Mouse (Mus musculus) heart, embryonic 10.5 days (tissue): ENCODE data around the gene Ddx58. TPM values are rescaled to one million over a fixed set of nuclear protein-coding genes. Genes with fewer than 3 reads are reported as not detected.

Source experiments
- DNase-seq: peaks from one replicate; pipeline ENCODE4 v3.0.0-alpha.2; 2017; ENCODE audit warnings: low spot score
- H3K27ac ChIP-seq: fragments of 300-500 bp; sonication (generic); 2 replicates; pipeline ENCODE4 v1.5.1; 2016; ENCODE audit warnings: mild to moderate bottlenecking
- H3K27me3 ChIP-seq: fragments of 300-500 bp; sonication (generic); 2 replicates; pipeline ENCODE4 v1.6.1; 2016; ENCODE audit warnings: mild to moderate bottlenecking; ENCODE audit not compliant: poor library complexity, insufficient read depth, severe bottlenecking
- H3K36me3 ChIP-seq: fragments of 300-500 bp; sonication (generic); 2 replicates; pipeline ENCODE4 v1.6.1; 2016; ENCODE audit warnings: mild to moderate bottlenecking, moderate library complexity
- H3K4me1 ChIP-seq: fragments of 300-500 bp; sonication (generic); 2 replicates; pipeline ENCODE4 v1.6.1; 2016; ENCODE audit warnings: mild to moderate bottlenecking
- H3K4me3 ChIP-seq: fragments of 300-500 bp; sonication (generic); 2 replicates; pipeline ENCODE4 v1.5.1; 2016; ENCODE audit warnings: mild to moderate bottlenecking, moderate library complexity
- H3K9me3 ChIP-seq: fragments of 300-500 bp; sonication (generic); 2 replicates; pipeline ENCODE4 v1.6.1; 2016; ENCODE audit warnings: mild to moderate bottlenecking, moderate library complexity
- WGBS: fragments of 180-500 bp; shearing (Covaris S2); methylation state at CpG from one replicate; pipeline ENCODE4 v1.1.7; 2016; 5-methylcytosine and 5-hydroxymethylcytosine counted together
- polyA plus RNA-seq: library from polyadenylated mRNA; unstranded; fragments of >200 nt; fragmentation: Nextera tagmentation; extraction: Ambion mirVana; gene quantifications from 2 replicates; pipeline ENCODE4 v1.2.1, GENCODE M21; 2016

Gene Ddx58
- polyA plus RNA-seq, 1 experiment from 2014 or later, result 3.8 TPM

DNA sequence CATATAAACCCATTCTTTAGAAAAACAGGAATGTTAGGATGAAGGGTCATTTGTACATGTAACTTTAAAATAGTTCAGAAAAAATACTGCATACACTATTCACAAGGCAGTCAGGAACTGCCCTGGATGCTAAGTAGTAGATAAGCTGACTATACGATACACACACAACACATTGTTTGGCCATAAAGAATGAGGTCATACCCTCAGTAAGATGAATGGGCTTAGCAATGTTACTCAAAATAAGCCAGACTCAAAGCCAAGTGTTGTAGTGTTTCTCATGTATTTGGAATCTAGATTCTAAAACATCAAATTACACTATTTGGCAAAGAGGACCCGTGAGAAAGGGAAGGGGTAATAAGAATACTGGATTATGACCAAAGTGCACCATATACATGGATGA, 14.1 kb upstream of the Ddx58 start:
- Histone ChIP-seq H3K27me3 (no peaks in the 10 kb centered on the region), H3K4me1 (no peaks in the 10 kb centered on the region), H3K36me3 (peaks cover 10% of the 10 kb centered on the region), H3K27ac (no peak overlapping the region), H3K9me3 (no peaks in the 10 kb centered on the region), H3K4me3 (no peak overlapping the region)
- WGBS, result 78% methylated on average over 2 of the region's 2 CpGs
- DNase-seq, result no peak

DNA sequence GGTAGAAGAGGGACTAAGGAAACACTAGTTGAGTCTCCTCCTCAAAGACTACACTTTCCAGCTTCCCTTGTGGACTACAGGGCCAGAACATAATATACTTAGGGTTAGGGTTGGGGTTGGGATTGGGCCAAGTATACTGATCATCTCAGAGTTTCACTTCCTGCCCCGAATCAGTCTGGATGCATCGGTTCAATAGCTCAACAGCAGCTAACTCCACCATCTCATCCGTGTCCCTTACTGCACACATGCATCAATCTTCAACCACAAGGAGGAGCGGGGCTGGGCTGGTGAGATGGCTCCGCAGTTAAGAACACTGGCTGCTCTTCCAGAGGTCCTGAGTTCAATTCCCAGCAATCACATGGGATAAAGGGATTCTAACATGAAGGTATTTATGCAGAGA, 11.4 kb upstream of the Ddx58 start:
- H3K4me3 ChIP-seq, result no peak overlapping the region
- H3K9me3 ChIP-seq, result no peaks in the 10 kb centered on the region
- no peaks in the 10 kb centered on the region for H3K4me1 ChIP-seq
- no peaks in the 10 kb centered on the region for H3K36me3 ChIP-seq
- no peak for DNase-seq
- H3K27me3 ChIP-seq, result no peaks in the 10 kb centered on the region
- WGBS, result 94% methylated on average over 5 of the region's 5 CpGs
- no peak overlapping the region for H3K27ac ChIP-seq

DNA sequence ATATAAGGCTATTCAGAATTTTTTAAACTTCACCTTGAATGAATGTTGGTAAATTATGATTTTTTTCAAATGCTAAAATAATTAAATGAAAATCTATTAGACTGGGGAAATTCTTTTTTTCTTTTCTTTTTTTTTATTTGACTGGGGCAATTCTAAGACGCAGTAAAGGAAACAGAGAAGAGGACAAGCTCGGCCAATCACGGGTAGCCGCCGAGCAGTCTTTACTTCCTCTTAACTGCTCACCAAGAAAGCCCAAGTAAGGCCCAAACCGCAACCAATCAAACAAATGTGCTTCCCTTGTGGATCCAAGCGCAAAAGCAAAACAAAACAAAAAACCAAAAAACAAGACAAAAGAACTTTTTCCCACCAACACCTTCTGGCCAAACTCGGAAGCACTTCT, 4.4 kb upstream of the Ddx58 start:
- 85% methylated on average over 8 of the region's 8 CpGs for WGBS
- DNase-seq, result no peak

DNA sequence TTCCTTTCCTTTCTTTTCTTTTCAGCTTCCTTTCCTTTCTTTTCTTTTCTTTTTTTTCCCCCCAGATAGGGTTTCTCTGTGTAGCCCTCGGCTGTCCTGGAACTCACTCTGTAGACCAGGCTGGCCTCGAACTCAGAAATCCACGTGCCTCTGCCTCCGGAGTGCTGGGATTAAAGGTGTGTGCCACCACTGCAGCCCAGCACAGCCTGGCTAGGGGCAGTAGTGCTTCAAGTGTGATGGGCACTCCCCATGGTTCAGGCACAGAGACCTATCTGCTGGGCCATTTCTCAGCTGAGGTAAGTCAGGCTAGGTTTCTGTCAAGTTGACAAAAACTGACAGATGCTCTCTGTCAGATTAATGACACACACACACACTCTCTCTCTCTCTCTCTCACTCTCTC, 3.4 kb upstream of the Ddx58 start:
- Histone ChIP-seq H3K27ac (no peak overlapping the region), H3K27me3 (no peaks in the 10 kb centered on the region), H3K9me3 (no peaks in the 10 kb centered on the region), H3K4me3 (no peak overlapping the region), H3K36me3 (no peaks in the 10 kb centered on the region), H3K4me1 (0 out of 2 replicates have a peak, but pooled peaks cover 10% of the 10 kb centered on the region)
- DNase-seq, result no peak
- 74% methylated on average over 4 of the region's 4 CpGs for WGBS

More for the DNA sequence above, 4.4 kb upstream of the Ddx58 start:
- Histone ChIP-seq H3K36me3 (no peaks in the 10 kb centered on the region), H3K9me3 (no peaks in the 10 kb centered on the region), H3K27me3 (no peaks in the 10 kb centered on the region), H3K4me1 (0 out of 2 replicates have a peak, but pooled peaks cover 3% of the 10 kb centered on the region), H3K27ac (no peak overlapping the region), H3K4me3 (no peak overlapping the region)

DNA sequence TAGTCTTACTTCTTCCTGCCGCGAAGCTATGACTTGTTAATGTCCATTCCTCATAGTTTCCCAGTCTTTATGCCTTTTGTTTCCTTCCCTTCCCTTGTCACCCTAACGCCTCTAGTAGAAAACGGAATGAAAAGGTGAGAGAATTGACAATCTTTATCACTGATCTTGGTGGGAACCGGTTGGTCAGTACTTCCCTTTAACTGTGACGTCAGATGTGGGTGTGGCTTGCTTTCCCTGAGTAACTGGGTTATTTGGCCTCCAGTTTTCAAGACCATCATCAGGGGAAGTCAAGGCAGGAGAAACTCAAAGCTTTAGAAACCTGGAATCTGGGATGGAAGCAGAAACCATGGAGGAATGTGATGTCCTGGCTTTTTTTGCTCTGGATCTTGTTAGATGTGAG, 2.3 kb upstream of the Ddx58 start:
- Histone ChIP-seq H3K27ac (no peak overlapping the region), H3K27me3 (no peaks in the 10 kb centered on the region), H3K9me3 (no peaks in the 10 kb centered on the region), H3K4me1 (0 out of 2 replicates have a peak, but pooled peaks cover 10% of the 10 kb centered on the region), H3K36me3 (no peaks in the 10 kb centered on the region), H3K4me3 (no peak overlapping the region)
- no peak for DNase-seq
- 52% methylated on average over 6 of the region's 6 CpGs for WGBS

DNA sequence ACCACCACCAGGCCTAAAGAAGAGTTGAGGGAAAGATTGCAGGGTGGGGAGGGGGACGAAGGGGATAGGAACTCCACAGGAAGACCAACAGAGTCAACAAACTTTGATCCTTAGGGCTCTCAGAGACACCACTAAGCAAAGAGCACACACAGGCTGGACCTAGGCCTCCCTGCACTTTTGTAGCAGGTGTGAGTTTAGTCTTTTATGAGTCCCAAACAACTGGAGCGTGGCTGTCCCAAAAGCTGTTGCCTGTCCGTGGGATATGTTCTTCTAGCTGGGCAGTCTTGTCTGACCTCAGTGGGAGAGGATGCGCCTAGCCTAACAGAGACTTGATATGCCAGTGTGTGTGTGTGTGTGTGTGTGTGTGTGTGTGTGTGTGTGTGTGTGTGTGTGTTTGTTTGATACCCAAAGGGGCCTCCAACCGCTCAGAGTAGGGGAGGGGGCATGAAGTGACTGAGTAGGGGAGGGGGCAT, 680 bp upstream of the Ddx58 start:
- no peaks in the 10 kb centered on the region for H3K9me3 ChIP-seq
- H3K36me3 ChIP-seq, result no peaks in the 10 kb centered on the region
- WGBS, result 50% methylated on average over 4 of the region's 5 CpGs
- peak overlapping the region; percentile 69 for H3K4me3 ChIP-seq
- 0 out of 2 replicates have a peak, but pooled peaks cover 10% of the 10 kb centered on the region for H3K4me1 ChIP-seq
- no peaks in the 10 kb centered on the region for H3K27me3 ChIP-seq
- DNase-seq, result no peak
- H3K27ac ChIP-seq, result peak overlapping the region; percentile 67; the same call in 1 of the 2 replicates

DNA sequence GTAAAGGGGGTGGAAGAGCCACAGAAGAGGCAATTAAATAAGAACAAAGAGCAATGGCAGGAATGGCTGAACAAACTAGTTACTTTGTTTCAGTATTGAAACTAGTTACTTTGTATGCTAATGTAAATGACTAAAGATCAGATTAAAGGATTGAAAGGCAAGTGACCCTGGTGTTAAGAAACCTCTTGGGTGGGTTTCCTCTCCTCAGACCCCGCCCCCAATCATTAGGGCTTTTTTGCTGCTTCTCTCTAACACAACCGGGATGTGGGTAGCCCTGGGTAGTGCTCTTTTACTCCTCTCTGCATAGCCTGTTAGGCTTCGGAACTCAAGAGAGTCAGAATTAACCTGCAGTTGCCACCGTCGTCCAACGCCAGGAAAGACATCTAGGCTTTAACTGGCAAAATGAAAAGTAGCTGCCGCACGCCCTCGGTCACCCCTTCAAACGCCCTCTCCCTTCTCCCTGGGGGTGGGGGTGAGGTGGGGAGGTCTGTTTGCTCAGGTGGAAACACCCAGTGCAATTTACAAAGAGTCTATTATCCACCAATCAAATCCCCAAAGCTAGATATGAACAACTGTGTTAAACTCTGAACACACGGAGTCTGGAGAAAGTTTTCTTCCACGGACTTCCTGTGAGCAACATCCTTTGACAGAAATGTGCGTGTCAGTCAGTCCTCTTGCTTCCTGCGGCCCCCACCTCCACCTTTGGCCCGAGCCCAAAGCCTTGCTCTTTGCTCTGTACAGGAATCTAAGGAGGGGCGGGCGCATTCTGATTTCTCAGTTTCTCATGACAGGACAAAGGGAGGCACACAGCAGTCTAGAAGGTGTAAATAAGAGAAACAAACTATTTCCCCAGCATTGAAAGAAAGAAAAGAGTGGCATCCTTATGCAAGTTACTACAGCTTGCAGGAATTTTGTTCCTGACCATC, 882 bp downstream of the Ddx58 start:
- DNase-seq, result peak; percentile 80
- Histone ChIP-seq H3K27me3 (no peaks in the 10 kb centered on the region), H3K4me3 (peak overlapping the region; percentile 69), H3K4me1 (0 out of 2 replicates have a peak, but pooled peaks cover 10% of the 10 kb centered on the region), H3K36me3 (no peaks in the 10 kb centered on the region), H3K27ac (peak overlapping the region; percentile 67; the same call in 1 of the 2 replicates), H3K9me3 (no peaks in the 10 kb centered on the region)
- 3% methylated on average over 17 of the region's 17 CpGs for WGBS

DNA sequence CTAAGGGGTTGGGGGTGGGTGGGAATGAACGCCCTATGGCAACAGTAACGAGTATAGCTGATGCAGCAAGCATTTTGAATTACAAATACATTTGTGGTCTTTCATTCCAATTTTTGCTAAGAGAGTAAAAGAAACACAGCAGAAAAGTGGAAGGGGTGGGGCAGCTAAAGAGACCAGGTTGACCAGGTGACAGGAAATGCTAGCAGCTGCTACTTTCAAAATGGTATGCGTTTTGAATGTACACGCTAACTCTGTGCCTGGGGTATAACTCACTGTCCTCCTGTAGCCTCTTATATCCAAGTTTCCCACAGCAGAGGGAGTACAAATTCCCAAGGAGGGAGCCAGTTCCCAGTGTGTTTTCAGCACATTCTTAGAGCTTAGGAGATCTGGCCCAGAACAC, 2.8 kb downstream of the Ddx58 start:
- no peak overlapping the region for H3K27ac ChIP-seq
- H3K9me3 ChIP-seq, result no peaks in the 10 kb centered on the region
- H3K36me3 ChIP-seq, result no peaks in the 10 kb centered on the region
- no peak for DNase-seq
- no peak overlapping the region for H3K4me3 ChIP-seq
- H3K4me1 ChIP-seq, result 0 out of 2 replicates have a peak, but pooled peaks cover 10% of the 10 kb centered on the region
- WGBS, result 88% methylated on average over 4 of the region's 4 CpGs
- H3K27me3 ChIP-seq, result no peaks in the 10 kb centered on the region

DNA sequence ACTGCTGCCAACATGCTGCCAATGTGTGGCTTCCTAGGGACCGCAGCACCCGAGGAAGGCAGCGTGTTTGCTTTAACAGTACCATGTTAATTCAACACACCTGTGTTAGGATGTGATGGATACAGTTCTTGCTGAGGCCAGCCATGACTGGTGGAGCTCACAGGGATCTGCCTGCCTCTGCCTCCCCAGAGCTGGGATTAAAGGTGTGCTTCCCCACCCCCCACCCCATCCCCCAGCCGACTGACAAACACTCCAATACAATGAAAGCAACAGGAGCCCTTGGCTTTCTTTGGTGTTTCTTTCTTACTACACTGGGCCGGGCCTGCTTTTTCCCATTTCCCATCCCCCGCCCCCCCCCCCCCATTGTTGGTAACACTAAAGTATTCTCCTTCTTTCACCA, 5.4 kb downstream of the Ddx58 start:
- no peaks in the 10 kb centered on the region for H3K27me3 ChIP-seq
- WGBS, result 83% methylated on average over 6 of the region's 6 CpGs
- H3K4me1 ChIP-seq, result 0 out of 2 replicates have a peak, but pooled peaks cover 8% of the 10 kb centered on the region
- H3K36me3 ChIP-seq, result no peaks in the 10 kb centered on the region
- no peaks in the 10 kb centered on the region for H3K9me3 ChIP-seq
- DNase-seq, result no peak
- H3K27ac ChIP-seq, result no peak overlapping the region
- H3K4me3 ChIP-seq, result no peak overlapping the region

DNA sequence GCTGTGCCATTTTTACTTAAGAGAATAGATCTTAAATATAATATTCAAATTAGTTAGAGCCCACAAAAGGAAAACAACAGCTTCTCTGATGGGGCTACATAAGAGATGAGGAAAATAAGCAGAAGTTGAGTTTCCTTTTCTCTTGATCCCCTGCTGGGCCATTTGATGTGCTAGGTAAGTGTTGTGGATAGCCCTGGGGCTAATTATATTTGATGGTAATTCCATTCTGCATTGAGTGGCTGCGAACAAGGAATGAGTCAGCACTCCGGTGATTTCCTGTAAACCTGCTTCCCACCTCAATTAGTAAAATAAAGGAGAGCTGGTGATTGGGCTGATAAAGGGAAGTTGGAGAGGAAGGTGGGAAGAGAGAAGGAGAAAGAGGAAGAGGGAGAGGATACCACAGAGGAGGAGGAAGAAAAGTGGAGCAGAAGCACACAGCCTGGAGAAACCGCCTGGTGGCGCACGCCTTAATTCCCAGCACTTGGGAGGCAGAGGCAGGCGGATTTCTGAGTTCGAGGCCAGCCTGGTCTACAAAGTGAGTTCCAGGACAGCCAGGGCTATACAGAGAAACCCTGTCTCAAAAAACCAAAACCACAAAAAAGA, 6.5 kb downstream of the Ddx58 start:
- Histone ChIP-seq H3K9me3 (no peaks in the 10 kb centered on the region), H3K4me3 (no peak overlapping the region), H3K27ac (no peak overlapping the region), H3K27me3 (no peaks in the 10 kb centered on the region), H3K4me1 (no peaks in the 10 kb centered on the region), H3K36me3 (no peaks in the 10 kb centered on the region)
- no peak for DNase-seq
- WGBS, result 93% methylated on average over 7 of the region's 7 CpGs

DNA sequence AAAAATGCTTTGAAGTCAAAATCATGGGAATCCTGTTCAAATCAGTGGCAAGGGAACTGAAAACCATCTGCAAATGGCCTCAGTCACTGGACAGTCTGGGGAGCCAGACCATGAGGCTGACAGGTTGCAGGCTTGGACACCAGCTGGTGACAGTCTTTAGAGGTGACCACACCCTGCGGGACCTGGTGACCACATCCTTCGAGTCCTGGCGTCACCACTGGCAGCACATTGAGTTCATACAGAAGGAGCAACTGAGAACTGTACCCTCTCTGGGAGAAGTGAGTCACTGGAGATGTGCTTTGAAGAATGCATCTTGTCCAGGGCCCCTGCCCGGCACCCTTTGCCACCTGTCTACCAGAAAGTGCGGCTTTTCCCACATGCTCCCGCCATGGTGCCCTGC, 9.9 kb downstream of the Ddx58 start:
- no peak for DNase-seq
- Histone ChIP-seq H3K36me3 (no peaks in the 10 kb centered on the region), H3K27ac (no peak overlapping the region), H3K9me3 (no peaks in the 10 kb centered on the region), H3K27me3 (no peaks in the 10 kb centered on the region), H3K4me1 (no peaks in the 10 kb centered on the region), H3K4me3 (no peak overlapping the region)
- 86% methylated on average over 6 of the region's 6 CpGs for whole genome bisulfite sequencing

DNA sequence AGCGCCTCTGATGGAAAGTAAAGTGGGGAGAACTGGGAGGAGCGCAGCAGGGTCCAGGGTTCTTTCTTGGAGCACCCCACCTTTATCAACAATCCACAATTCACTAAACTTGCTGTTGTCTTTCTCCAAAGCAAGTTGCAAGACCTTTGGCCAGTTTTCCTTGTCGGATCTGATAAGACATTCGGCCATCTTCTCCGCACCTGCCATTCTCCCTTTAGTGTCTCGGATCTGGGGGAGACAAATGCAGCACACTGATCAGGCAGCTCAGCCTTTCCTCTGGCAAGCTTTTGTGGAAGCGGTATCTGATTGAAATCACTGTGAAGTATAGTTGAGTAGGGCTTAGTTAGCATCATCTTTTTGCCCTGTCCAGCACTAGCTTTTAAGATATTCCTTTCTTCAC, 11.7 kb downstream of the Ddx58 start:
- WGBS, result 82% methylated on average over 7 of the region's 7 CpGs
- H3K9me3 ChIP-seq, result no peaks in the 10 kb centered on the region
- H3K27ac ChIP-seq, result no peak overlapping the region
- H3K4me1 ChIP-seq, result no peaks in the 10 kb centered on the region
- no peaks in the 10 kb centered on the region for H3K27me3 ChIP-seq
- H3K4me3 ChIP-seq, result no peak overlapping the region
- no peaks in the 10 kb centered on the region for H3K36me3 ChIP-seq
- DNase-seq, result no peak

DNA sequence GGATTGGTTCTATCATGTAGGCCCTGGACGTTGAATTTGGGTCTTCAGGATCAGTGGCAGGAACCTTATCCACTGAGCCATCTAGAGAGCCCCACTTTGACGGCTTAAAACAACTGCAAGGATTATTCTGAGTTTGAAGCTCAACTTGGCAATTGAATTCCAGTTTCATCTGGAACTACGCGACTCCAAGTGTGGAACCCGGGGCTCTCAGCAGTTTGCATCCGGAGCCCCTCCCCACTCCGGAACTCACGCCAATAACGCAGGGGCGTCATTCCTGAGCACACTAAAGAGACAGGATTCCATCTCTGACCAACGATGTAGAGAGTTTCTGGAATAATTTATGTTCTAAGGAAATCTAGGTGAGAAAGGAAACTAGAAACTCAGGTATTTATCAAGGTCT, 12.5 kb downstream of the Ddx58 start:
- Histone ChIP-seq H3K36me3 (no peaks in the 10 kb centered on the region), H3K9me3 (no peaks in the 10 kb centered on the region), H3K4me1 (no peaks in the 10 kb centered on the region), H3K4me3 (no peak overlapping the region), H3K27ac (no peak overlapping the region), H3K27me3 (no peaks in the 10 kb centered on the region)
- DNase-seq, result no peak
- 77% methylated on average over 11 of the region's 11 CpGs for WGBS
